Mouse (Mus musculus) kidney, postnatal 10 days (tissue): ENCODE results near the gene Gpr15.

Experiments
- DNase-seq: peaks from one replicate; pipeline ENCODE4 v3.0.0; 2021; ENCODE audit warnings: mixed read lengths

The Gpr15 gene

GRCm38 (mm10) chr16:58701779-58702178 is 17.1 kb downstream of the Gpr15 start:
- peak; percentile 21 for DNase-seq

GRCm38 (mm10) chr16:58700816-58701424 is 17.9 kb downstream of the Gpr15 start:
- no peak for DNase-seq

GRCm38 (mm10) chr16:58700174-58700573 is 18.7 kb downstream of the Gpr15 start:
- no peak for DNase-seq

GRCm38 (mm10) chr16:58697261-58697660 is 21.6 kb downstream of the Gpr15 start:
- DNase-seq = no peak

DNA sequence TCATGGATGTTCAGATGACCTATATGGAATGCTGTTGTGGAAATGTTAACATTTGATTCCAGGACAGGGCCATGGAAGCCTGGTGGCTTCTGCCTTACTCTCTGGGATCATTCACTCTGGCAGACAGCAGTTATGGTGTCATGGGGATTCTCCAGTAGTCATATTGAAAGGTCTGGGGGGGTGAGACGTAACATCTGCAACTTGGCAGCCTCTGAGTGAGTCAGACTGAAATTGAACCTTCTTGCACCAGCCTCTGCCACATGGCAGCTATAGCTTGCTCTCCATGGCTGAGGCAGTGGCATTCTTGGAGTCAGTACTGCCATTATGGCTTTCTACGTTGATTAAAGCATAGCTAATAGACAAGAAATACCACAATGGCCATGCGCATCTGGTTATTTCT is 22.1 kb downstream of the Gpr15 start:
- DNase-seq = no peak

GRCm38 (mm10) chr16:58694091-58694490 is 24.8 kb downstream of the Gpr15 start:
- no peak for DNase-seq

GRCm38 (mm10) chr16:58690322-58690732 is 28.5 kb downstream of the Gpr15 start:
- no peak for DNase-seq

- no peak for DNase-seq
Observed at GRCm38 (mm10) chr16:58689555-58690169, 29.2 kb downstream of the Gpr15 start.

- DNase-seq = no peak
Observed at GRCm38 (mm10) chr16:58688534-58688933, 30.3 kb downstream of the Gpr15 start.

DNA sequence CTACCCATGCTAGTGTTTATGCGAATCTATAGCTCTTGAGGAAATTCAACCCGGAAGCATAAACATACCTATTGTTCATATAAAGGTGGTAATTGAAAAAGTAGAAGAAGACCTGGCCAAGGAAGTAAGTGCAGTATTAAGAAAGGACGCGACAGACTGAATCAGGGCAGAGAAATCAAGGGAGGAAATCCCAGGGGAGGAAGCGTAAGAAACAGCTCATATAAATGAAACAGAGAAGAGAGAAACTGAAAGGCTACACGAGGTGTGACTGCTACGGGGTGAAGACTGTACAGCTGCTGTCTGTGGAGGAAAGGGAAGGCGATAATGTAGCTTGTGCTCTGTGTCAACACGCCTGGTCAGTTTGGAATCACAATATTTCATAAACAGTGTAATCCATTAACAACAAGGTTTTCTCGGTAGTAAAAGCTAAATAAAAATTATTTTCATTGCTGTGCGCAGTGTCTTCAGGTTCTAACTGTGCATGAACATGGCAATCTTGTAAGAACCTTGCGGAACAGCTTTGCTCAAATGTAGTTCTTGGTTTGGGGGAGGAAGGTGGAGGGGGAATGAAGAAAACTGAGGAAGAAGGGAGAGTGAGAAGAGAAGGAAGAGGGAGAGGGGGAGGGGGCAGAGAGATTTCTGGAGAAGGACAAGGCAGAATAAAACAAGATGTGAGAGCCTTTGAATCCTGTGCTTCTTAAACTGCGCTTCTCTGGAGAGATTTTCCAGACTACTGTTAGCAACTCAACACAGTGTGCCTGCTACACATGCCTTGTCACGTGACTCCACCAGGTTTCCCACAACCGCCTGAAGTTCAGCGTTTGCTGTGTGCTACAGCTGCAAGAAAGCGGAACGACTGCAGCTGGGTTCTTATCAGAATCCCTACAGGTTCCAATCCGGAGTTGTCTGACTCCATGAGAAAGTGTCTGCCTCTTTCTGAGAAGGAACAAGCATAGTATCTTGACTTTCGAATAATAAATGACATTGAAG is 33.0 kb downstream of the Gpr15 start:
- DNase-seq = no peak

DNA sequence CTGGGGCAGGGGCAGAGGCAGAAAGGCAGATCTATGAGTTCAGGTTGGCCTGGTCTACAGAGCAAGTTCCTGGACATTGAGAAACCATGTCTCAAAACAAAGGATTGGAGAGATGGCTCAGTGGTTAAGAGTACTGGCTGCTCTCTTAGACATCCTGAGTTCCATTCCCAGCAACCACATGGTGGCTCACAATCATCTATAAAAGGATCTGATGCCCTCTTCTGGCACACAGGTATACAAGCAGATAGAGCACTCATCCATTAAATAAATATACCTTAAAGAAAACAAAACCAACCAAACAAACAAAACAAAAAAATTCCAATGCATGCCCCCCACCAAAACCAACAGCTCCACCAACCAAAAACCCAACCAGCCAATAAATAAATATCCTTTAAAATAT is 34.3 kb downstream of the Gpr15 start:
- no peak for DNase-seq

- no peak for DNase-seq
Observed at GRCm38 (mm10) chr16:58683911-58684310, 35.0 kb downstream of the Gpr15 start.

DNA sequence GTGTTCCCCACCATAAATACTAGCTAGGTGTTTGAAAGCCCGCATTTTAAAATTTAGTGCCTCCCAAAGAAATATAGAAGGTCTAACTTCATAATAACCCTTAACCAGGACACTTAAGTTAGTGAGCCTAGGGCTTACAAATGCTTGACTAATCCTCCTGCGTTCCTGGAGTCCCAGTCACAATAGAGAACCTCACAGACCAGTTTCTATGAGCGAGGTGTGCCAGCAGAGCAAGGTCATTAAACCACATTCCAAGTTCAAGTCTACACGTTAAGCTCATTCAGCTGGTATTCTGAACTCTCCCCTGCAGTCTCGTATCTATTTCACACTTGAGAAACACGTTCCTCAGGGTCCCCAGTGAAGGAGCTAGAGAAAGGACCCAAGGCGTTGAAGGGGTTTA is 36.0 kb downstream of the Gpr15 start:
- no peak for DNase-seq

DNA sequence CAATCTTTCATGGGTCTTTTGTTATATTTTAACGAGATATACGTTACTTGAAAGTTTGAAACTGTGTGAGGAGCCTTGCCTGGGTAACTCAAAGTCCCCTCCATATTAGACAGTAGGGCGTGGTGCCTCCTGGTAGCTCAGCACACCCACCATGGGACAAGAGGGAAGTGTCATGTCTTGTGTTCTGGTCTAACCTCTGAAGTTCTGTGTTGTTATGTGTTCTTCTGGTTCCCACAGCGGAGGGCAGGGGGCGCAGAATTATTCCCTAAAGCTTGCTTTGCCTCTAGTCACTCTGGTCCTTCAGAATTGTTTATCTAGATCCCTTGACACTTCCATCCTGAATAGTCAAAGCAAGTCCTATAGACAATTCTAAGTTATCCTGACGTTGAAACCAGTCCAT is 36.8 kb downstream of the Gpr15 start:
- DNase-seq = no peak

- no peak for DNase-seq
Observed at GRCm38 (mm10) chr16:58678660-58679059, 40.2 kb downstream of the Gpr15 start.

- DNase-seq = no peak
Observed at GRCm38 (mm10) chr16:58677491-58677890, 41.4 kb downstream of the Gpr15 start.

DNA sequence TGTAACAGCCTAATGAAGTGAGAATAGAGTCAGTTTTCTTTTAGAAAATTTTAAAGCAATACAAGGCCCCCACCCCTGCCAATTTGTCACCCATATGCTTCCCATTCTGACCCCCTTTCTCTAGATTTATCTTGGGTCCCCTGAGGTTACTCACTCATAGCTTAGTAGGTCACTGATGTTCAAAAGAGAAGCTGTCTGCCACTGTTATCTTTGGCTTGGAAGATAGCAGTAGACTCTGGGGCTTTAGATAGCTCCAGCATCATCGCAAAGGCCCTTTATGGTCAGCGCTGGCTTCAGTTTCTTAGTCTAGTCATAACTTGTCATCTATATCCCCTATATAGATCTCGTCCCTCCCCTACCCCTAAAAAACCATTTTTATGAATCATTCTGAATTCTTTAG is 42.2 kb downstream of the Gpr15 start:
- no peak for DNase-seq

DNA sequence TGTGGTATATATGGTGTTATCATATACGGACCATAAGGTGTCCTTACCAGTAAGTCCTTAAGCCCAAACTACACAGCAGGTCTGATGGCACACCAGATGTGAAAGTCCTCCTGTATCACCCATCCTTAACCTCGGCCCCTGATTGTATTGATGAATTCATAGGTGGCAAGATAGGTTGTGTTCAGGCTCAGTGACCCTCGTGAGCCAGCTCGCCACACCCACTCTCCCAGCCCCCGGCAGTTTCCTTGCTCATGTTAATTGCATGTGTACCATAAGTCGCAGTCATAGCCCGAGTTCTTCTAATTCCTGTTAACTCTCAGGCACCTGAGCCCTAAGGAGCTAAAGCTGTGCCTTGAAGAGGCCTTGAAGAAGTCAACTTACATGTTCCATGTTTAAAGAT is 42.7 kb downstream of the Gpr15 start:
- DNase-seq = no peak

DNA sequence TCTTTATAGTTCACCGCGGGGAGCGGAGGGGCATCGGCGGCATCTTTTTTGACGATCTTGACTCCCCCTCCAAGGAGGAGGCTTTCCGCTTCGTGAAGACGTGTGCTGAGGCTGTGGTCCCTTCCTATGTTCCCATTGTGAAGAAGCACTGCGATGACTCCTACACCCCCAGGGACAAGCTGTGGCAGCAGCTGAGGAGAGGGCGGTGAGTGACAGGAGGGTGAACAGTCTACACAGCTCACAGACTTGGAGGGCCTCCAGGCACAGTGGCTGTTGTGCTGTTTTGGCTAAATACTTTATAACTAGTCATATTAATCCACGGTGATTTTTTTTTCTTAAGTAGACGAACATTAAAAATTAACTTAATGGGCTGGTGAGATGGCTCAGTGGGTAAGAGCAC is 43.6 kb downstream of the Gpr15 start:
- DNase-seq = peak; percentile 49

DNA sequence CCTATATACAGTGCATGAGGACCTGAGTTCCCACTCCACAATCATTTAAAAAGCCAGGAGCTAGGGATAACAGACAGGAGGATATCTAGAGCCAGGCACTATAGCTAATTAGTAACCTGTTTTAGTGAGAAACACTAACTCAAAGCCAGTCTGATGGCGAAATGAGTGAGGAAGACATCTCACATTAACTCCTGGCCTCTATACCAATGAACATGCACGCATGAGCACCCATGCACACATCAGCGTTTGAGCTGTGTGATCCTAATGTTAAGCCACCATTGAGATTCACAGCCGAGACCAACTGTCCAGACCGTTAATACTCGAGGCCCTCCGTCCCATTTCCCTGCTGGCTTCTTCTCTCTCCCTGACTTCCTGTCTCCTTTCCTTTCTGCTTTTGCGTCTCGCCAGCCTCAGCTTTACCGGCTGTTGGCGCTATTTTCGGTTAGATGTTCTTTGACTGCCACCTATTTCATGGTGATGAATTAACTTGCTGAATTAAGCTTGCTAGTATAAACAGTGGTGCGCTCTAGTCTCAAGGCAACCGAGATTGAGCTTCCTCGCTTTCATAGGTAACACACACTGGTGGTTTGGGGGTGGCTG is 45.0 kb downstream of the Gpr15 start:
- DNase-seq = peak; percentile 48

DNA sequence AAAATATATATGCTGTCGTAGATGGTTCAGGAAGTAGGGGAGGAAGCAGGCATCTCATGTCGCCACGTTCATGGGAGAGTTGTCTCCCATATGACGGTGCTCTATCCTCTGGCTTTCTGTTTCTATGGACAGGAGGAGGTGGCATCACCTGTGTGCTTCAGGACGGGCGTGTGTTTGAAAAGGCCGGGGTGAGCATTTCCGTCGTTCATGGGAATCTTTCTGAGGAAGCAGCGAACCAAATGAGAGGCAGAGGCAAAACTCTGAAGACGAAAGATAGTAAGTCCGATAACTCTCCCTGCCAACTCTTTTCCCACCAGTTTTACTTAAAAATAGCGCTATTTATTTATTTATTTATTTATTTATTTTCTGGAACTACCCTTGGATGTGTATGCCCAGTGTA is 46.5 kb downstream of the Gpr15 start:
- DNase-seq = no peak

DNA sequence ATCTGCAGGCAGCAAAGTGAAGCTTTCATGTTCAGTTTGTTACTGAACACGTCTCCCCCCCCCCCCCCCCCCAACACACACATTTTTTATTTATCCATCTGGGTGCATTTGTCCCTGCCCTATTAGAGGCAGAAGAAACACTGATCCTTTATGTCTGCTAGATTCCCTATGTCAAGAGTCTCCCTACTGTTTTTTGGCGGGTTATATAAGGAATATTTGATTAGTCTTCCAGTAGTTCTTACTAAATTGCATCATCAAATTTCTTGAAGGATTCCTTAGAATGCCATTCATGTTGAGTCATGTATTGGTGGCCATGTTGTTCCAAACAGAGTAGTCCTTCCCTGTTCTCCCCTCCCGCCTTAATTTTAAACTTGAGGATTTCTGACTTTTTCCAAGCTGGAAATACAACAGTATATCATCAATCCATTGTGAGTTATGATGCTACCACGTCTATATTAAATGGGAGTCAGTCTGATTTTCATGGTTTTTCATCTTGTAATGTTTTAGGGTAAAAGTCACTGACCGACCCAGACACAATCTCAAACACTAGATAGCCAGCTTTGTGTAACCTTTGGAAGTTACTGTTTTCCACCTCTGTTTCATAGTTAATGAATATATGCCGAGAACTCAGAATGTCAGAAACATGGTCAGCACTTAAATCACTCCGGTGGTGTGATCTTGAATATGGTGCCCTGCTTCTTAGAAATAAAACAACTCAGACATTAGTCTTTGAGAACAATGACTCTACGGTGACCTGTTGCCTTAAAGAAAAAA is 47.5 kb downstream of the Gpr15 start:
- DNase-seq = no peak

DNA sequence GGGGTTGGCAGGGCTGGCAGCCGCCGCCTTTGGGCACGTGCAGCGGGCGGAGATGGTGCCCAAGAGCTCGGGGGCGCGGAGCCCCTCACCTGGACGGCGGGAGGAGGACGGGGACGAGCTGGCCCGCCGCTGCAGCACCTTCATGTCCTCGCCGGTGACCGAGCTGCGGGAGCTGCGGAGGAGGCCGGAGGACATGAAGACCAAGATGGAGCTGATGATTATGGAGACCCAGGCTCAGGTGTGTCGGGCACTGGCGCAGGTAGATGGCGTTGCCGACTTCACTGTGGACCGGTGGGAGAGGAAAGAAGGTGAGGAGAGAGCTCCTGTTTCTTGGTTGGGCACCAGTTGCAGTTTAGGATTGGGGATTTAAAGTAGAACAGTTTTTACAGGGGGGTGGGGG is 48.2 kb downstream of the Gpr15 start:
- no peak for DNase-seq
